Mouse (Mus musculus) megakaryocyte, embryonic 14.5 days (primary cell): ENCODE results near the gene Mef2c.

Experiments
- FLI1 ChIP-seq: IDR thresholded peaks from 2 replicates; pipeline ENCODE4 v1.6.1; 2012; ENCODE audit warnings: low read length, inconsistent platforms, mixed read lengths
- GATA1 ChIP-seq: IDR thresholded peaks from 3 replicates; pipeline ENCODE4 v1.6.1; 2012; ENCODE audit warnings: mixed read lengths, low read length, inconsistent platforms, borderline replicate concordance

GRCm38 (mm10) chr13:83525716-83526005, 21.8 kb downstream of the Mef2c start:
- TF ChIP-seq GATA1, result no peak
- no peak for TF ChIP-seq FLI1
